In the genomic region with DNA sequence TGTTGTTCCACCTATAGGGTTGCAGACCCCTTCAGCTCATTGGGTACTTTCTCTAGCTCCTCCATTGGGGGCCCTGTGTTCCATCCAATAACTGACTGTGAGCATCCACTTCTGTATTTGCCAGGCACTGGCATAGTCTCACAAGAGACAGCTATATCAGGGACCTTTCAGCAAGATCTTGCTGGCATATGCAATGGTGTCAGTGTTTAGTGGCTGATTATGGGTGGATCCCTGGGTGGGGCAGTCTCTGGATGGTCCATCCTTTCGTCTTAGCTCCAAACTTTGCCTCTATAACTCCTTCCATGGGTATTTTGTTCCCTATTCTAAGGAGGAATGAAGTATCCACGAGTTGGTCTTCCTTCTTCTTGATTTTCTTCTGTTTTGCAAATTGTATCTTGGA, we compare ENCODE assay signal across 12 mouse cellular contexts. TPM values are rescaled to one million over a fixed set of nuclear protein-coding genes. Genes with fewer than 3 reads are reported as not detected.
"Had no signal": no experiment of that assay in that cellular context is flagged by ENCODE, and none has a peak within 500 bp of the region (broad histone marks: within the 10 kb centered on the region; RNA-seq: fewer than 3 reads in every experiment).

No protein-coding gene starts in this region.

RNA-seq across cellular contexts. Expression of a gene that starts 15.0 kb away (rescaled TPM):
- polyA plus RNA-seq: small intestine, adult 2 months; spleen, adult 2 months; testis, adult 2 months; thymus, adult 2 months; urinary bladder, adult 2 months had no signal

RNA-seq across cellular contexts. Expression of a gene that starts 15.1 kb away (rescaled TPM):
- polyA plus RNA-seq: small intestine, adult 2 months; spleen, adult 2 months; testis, adult 2 months; thymus, adult 2 months had no signal

RNA-seq across cellular contexts. Expression of a gene that starts 40.5 kb away (rescaled TPM):
- polyA plus RNA-seq: neural tube, embryonic 13.5 days; neural tube, embryonic 14.5 days; neural tube, embryonic 15.5 days; stomach, embryonic 14.5 days; stomach, embryonic 15.5 days; stomach, embryonic 16.5 days; thymus, postnatal 0 days; urinary bladder, adult 2 months had no signal
